Mouse (Mus musculus) intestine, postnatal 0 days (tissue): ENCODE data around the gene Pard3b. TPM values are rescaled to one million over a fixed set of nuclear protein-coding genes. Genes with fewer than 3 reads are reported as not detected.

Source experiments
- ATAC-seq: fragments of 200-750 bp; cut with Nextera tagmentation; 2 replicates; pipeline ENCODE4 v1.8.0; 2017; ENCODE audit warnings: mild to moderate bottlenecking, moderate TSS enrichment, moderate library complexity
- H3K27ac ChIP-seq: fragments of 300-500 bp; sonication (generic); 2 replicates; pipeline ENCODE4 v1.5.1; 2014; ENCODE audit warnings: mild to moderate bottlenecking, low read depth, low read length, moderate library complexity
- H3K27me3 ChIP-seq: fragments of 300-500 bp; sonication (generic); replicated peaks from 2 replicates; pipeline ENCODE4 v1.6.1; 2014; ENCODE audit warnings: low read length, mixed read lengths; ENCODE audit not compliant: control insufficient read depth, insufficient read depth
- H3K36me3 ChIP-seq: fragments of 300-500 bp; sonication (generic); 2 replicates; pipeline ENCODE4 v1.6.1; 2014; ENCODE audit warnings: mild to moderate bottlenecking, moderate library complexity; ENCODE audit not compliant: control insufficient read depth, insufficient read depth
- H3K4me1 ChIP-seq: fragments of 300-500 bp; sonication (generic); replicated peaks from 2 replicates; pipeline ENCODE4 v1.6.1; 2014; ENCODE audit warnings: antibody characterized with exemption, low read length, mixed read lengths; ENCODE audit not compliant: control insufficient read depth, insufficient read depth
- H3K4me2 ChIP-seq: fragments of 300-500 bp; sonication (generic); replicated peaks from 2 replicates; pipeline ENCODE4 v1.6.1; 2014; ENCODE audit warnings: low read depth, mild to moderate bottlenecking, moderate library complexity
- H3K4me3 ChIP-seq: fragments of 300-500 bp; sonication (generic); 2 replicates; pipeline ENCODE4 v1.5.1; 2014; ENCODE audit warnings: low read depth, low read length
- H3K9ac ChIP-seq: fragments of 300-500 bp; sonication (generic); 2 replicates; pipeline ENCODE4 v1.6.1; 2014; ENCODE audit warnings: mild to moderate bottlenecking, low read depth, low read length
- H3K9me3 ChIP-seq: fragments of 300-500 bp; sonication (generic); 2 replicates; pipeline ENCODE4 v1.6.1; 2016; ENCODE audit warnings: mixed run types; ENCODE audit not compliant: control insufficient read depth
- CTCF ChIP-seq: sonication (generic); IDR thresholded peaks from 2 replicates; pipeline ENCODE4 v1.5.1; 2016; ENCODE audit warnings: low read depth, mild to moderate bottlenecking, control low read depth, antibody characterized with exemption, moderate library complexity
- WGBS: fragments of 180-500 bp; shearing (Covaris S2); extraction: QIAGEN DNeasy Blood & Tissue Kit; methylation state at CpG from one replicate; pipeline ENCODE4 v1.1.7; 2014; 5-methylcytosine and 5-hydroxymethylcytosine counted together
- polyA plus RNA-seq: library from polyadenylated mRNA; unstranded; fragments of >200 nt; fragmentation: Nextera tagmentation; extraction: Ambion mirVana; gene quantifications from 2 replicates; pipeline ENCODE4 v1.2.1, GENCODE M21; 2015

The Pard3b gene
- polyA plus RNA-seq, 1 experiment from 2014 or later: 17.2 TPM

- Histone ChIP-seq H3K27me3 (no peaks in the 10 kb centered on the region), H3K27ac (no peak overlapping the region), H3K4me1 (no peaks in the 10 kb centered on the region), H3K9me3 (no peaks in the 10 kb centered on the region), H3K36me3 (no peaks in the 10 kb centered on the region), H3K4me3 (no peak overlapping the region), H3K9ac (no peak overlapping the region), H3K4me2 (no peak overlapping the region)
- no peak for TF ChIP-seq CTCF
- 72% methylated on average over 3 of the region's 3 CpGs for WGBS
- no peak for ATAC-seq
Measured at GRCm38 (mm10) chr1:62618109-62618665, 979.6 kb downstream of the Pard3b start.

- H3K9ac ChIP-seq: no peak overlapping the region
- no peak overlapping the region for H3K4me2 ChIP-seq
- no peaks in the 10 kb centered on the region for H3K27me3 ChIP-seq
- H3K36me3 ChIP-seq: no peaks in the 10 kb centered on the region
- TF ChIP-seq CTCF: no peak
- H3K27ac ChIP-seq: no peak overlapping the region
- H3K9me3 ChIP-seq: no peaks in the 10 kb centered on the region
- no peak overlapping the region for H3K4me3 ChIP-seq
- 96% methylated on average over 5 of the region's 5 CpGs for WGBS
- no peaks in the 10 kb centered on the region for H3K4me1 ChIP-seq
- no peak for ATAC-seq
Measured at GRCm38 (mm10) chr1:62619456-62619855, 980.8 kb downstream of the Pard3b start.

GRCm38 (mm10) chr1:62622447-62622846 lies 983.8 kb downstream of the Pard3b start:
- H3K27ac ChIP-seq: no peak overlapping the region
- ATAC-seq: no peak
- H3K27me3 ChIP-seq: no peaks in the 10 kb centered on the region
- no peaks in the 10 kb centered on the region for H3K36me3 ChIP-seq
- WGBS: 92% methylated on average over 1 of the region's 1 CpGs
- no peak overlapping the region for H3K4me2 ChIP-seq
- H3K4me3 ChIP-seq: no peak overlapping the region
- H3K9ac ChIP-seq: no peak overlapping the region
- no peaks in the 10 kb centered on the region for H3K4me1 ChIP-seq
- no peaks in the 10 kb centered on the region for H3K9me3 ChIP-seq
- TF ChIP-seq CTCF: no peak

GRCm38 (mm10) chr1:62624166-62624565 lies 985.5 kb downstream of the Pard3b start:
- WGBS: 91% methylated on average over 2 of the region's 2 CpGs
- no peaks in the 10 kb centered on the region for H3K4me1 ChIP-seq
- ATAC-seq: no peak

GRCm38 (mm10) chr1:62624836-62625235 lies 986.2 kb downstream of the Pard3b start:
- no peaks in the 10 kb centered on the region for H3K4me1 ChIP-seq
- no peak overlapping the region for H3K27ac ChIP-seq
- no peaks in the 10 kb centered on the region for H3K36me3 ChIP-seq
- TF ChIP-seq CTCF: no peak
- H3K4me3 ChIP-seq: no peak overlapping the region
- no peaks in the 10 kb centered on the region for H3K27me3 ChIP-seq
- H3K4me2 ChIP-seq: no peak overlapping the region
- no peak overlapping the region for H3K9ac ChIP-seq
- 93% methylated on average over 6 of the region's 6 CpGs for WGBS
- ATAC-seq: no peak
- H3K9me3 ChIP-seq: no peaks in the 10 kb centered on the region

More at GRCm38 (mm10) chr1:62624166-62624565, 985.5 kb downstream of the Pard3b start:
- H3K4me2 ChIP-seq: no peak overlapping the region
- H3K36me3 ChIP-seq: no peaks in the 10 kb centered on the region
- no peak overlapping the region for H3K4me3 ChIP-seq
- no peaks in the 10 kb centered on the region for H3K9me3 ChIP-seq
- H3K27me3 ChIP-seq: no peaks in the 10 kb centered on the region
- H3K27ac ChIP-seq: no peak overlapping the region
- no peak overlapping the region for H3K9ac ChIP-seq
- no peak for TF ChIP-seq CTCF

- no peak overlapping the region for H3K27ac ChIP-seq
- H3K4me2 ChIP-seq: no peak overlapping the region
- H3K4me1 ChIP-seq: no peaks in the 10 kb centered on the region
- no peaks in the 10 kb centered on the region for H3K27me3 ChIP-seq
- H3K9ac ChIP-seq: no peak overlapping the region
- H3K36me3 ChIP-seq: no peaks in the 10 kb centered on the region
- no peak for ATAC-seq
- H3K9me3 ChIP-seq: no peaks in the 10 kb centered on the region
- 68% methylated on average over 4 of the region's 4 CpGs for WGBS
- no peak for TF ChIP-seq CTCF
- H3K4me3 ChIP-seq: no peak overlapping the region
Measured at GRCm38 (mm10) chr1:62625332-62625731, 986.7 kb downstream of the Pard3b start.
